Mouse (Mus musculus) T-cell, adult 2 months (primary cell): Measurements from ENCODE around the gene 1700001J03Rik.
"Not testable (repeated sequence)": the region's sequence is repeated elsewhere in the genome, so short reads cannot be mapped to it uniquely, and the experiment has no call there.

ENCODE experiments used
- DNase-seq: peaks from one replicate; pipeline ENCODE4 v3.0.0; 2022; ENCODE audit warnings: low spot score

1700001J03Rik gene

GRCm38 (mm10) chr5:146185204-146185603 is at the start of gene 1700001J03Rik:
Gene 1700001J03Rik (minus strand): TSS chr5:146185304.
- not testable (repeated sequence) for DNase-seq

GRCm38 (mm10) chr5:146234336-146234735 is 49.2 kb upstream of the 1700001J03Rik start:
- DNase-seq: no peak

- no peak for DNase-seq
Measured at GRCm38 (mm10) chr5:146232816-146233215, 47.7 kb upstream of the 1700001J03Rik start.

- DNase-seq: no peak
Measured at GRCm38 (mm10) chr5:146232056-146232675, 47.1 kb upstream of the 1700001J03Rik start.

GRCm38 (mm10) chr5:146231655-146231996 is 46.5 kb upstream of the 1700001J03Rik start:
- peak; percentile 35 for DNase-seq

GRCm38 (mm10) chr5:146230864-146231654 is 46.0 kb upstream of the 1700001J03Rik start, which contains the start of gene Cdk8:
Gene Cdk8 (plus strand): TSS chr5:146231230.
- DNase-seq: peak; percentile 86

GRCm38 (mm10) chr5:146229869-146230650 is 45.0 kb upstream of the 1700001J03Rik start:
- DNase-seq: no peak

- DNase-seq: no peak
Measured at GRCm38 (mm10) chr5:146227496-146227895, 42.4 kb upstream of the 1700001J03Rik start.

- DNase-seq: no peak
Measured at GRCm38 (mm10) chr5:146223786-146224185, 38.7 kb upstream of the 1700001J03Rik start.

- DNase-seq: no peak
Measured at GRCm38 (mm10) chr5:146221722-146222121, 36.6 kb upstream of the 1700001J03Rik start.

GRCm38 (mm10) chr5:146220879-146221714 is 36.0 kb upstream of the 1700001J03Rik start, which contains the start of gene Rnf6:
Gene Rnf6 (minus strand): TSS chr5:146221555.
- DNase-seq: peak; percentile 94

- no peak for DNase-seq
Measured at GRCm38 (mm10) chr5:146220501-146220878, 35.4 kb upstream of the 1700001J03Rik start.

GRCm38 (mm10) chr5:146205537-146205936 is 20.4 kb upstream of the 1700001J03Rik start:
- no peak for DNase-seq

- no peak for DNase-seq
Measured at GRCm38 (mm10) chr5:146203921-146204320, 18.8 kb upstream of the 1700001J03Rik start.

GRCm38 (mm10) chr5:146200580-146200979 is 15.5 kb upstream of the 1700001J03Rik start:
- DNase-seq: no peak

GRCm38 (mm10) chr5:146199540-146199939 is 14.4 kb upstream of the 1700001J03Rik start:
- DNase-seq: no peak

- no peak for DNase-seq
Measured at GRCm38 (mm10) chr5:146199073-146199472, 14.0 kb upstream of the 1700001J03Rik start.

GRCm38 (mm10) chr5:146193360-146193759 is 8.3 kb upstream of the 1700001J03Rik start:
- no peak for DNase-seq

- no peak for DNase-seq
Measured at GRCm38 (mm10) chr5:146190501-146191269, 5.6 kb upstream of the 1700001J03Rik start.

- no peak for DNase-seq
Measured at GRCm38 (mm10) chr5:146190093-146190492, 5.0 kb upstream of the 1700001J03Rik start.

GRCm38 (mm10) chr5:146188712-146189111 is 3.6 kb upstream of the 1700001J03Rik start:
- no peak for DNase-seq
